Mouse (Mus musculus) right cerebral cortex, postnatal 25 days (tissue): Measurements from ENCODE around the gene Upk3a.
"Not testable (repeated sequence)": the region's sequence is repeated elsewhere in the genome, so short reads cannot be mapped to it uniquely, and the experiment has no call there.

Source experiments
- DNase-seq: peaks from one replicate; pipeline ENCODE4 v3.0.0; 2022

Gene Upk3a

DNA sequence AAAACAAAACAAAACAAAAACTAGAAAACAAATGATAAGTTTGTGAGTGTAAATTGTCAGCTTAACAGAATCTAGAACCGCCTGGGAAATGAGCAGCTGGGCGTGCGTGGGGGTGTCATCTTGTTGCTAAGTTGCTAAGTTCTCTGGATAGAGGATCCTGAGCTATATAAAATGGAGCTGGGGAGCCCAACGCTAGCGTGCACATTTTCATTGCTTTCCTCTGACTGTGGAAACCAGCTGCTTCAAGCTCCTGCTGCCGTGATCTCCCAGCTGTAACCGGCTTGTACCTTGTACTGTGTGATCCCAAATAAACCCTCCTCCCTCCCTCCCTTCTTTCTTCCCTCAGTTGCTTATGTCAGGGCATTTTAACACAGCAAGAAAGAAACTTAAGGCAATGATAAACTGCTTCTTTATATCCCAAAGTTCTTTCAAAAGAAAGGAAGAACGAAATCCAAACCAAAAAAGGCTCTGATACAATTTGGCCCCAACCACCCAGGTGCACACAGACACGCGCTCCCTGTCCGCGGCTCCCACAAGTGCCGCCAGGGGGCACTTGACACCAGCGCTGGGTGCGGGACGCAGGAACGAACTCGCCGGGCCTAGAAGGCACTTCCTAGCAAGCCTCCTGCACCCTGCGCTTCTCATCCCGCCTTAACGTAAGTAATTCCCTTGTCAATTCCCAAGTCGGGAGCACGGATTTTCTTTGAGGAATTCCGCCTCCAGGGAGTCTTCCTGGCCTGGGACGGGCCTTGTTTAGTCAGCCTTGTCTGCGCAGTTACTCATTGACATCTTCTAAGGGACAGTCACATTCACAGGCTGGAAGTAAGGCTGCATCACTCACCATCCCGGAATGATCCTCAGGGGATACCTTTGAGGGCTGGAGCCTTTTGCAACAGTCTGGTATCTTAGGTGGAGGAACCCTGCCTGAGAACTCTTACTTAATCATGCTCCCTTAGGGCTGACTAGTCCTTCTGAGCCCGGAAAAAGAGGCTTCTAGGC is 15.7 kb upstream of the Upk3a start:
- peak; percentile 71 for DNase-seq

DNA sequence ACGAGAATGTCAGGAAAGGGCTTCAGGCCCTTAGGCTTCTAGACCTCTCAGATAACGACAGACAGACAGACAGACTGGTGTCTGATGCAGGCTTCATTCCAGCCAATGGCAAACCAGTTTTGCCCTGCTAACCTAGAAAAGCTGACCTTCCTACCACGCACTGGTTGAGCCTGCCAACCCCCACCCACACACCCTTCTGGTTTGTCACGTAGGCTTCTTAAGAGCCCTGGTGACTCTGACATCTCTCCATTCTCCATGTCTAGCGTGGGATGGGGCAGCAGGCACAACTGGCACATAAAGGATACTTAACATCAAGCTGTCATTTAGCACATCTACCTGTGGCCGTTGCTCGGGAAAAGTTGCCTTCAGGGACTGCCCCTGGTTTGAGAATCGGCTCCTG is 7.3 kb upstream of the Upk3a start:
- no peak for DNase-seq

DNA sequence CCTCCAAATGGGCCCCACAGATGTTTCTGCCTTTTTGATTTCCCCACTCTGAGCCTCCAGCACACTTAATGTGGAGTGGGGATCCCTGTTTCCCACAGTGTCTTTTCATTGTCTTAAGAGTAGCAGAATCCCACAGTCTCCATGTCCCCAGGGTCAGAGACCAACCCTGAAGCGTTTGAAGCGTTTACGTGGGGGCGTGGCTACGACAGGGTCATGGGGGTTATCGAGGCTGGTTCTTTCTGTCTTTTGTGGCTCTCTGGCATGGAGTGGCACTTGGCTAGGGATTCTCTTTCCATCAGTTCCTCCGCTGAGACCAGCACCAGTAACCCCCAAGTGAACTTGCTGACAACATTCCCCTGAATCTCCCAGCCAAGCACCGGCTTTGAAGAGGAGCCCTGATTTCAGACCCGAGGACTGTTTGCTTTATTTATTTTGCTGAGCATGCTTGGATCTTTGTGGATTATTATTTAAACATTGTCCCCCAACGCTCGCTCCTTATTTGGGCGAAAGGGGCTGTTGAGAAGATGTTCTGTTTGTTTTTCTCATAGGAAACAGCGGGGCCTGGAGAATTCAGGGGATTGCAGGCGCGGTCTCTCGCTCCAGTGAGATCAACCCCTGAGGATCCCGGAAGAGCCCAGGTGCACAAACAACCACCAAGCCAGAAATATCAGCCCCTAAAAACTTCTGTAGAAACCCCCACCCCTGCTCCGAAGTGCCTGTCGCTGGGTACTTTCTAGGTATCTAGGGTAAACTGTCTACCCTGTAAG is 4.9 kb upstream of the Upk3a start:
- no peak for DNase-seq

DNA sequence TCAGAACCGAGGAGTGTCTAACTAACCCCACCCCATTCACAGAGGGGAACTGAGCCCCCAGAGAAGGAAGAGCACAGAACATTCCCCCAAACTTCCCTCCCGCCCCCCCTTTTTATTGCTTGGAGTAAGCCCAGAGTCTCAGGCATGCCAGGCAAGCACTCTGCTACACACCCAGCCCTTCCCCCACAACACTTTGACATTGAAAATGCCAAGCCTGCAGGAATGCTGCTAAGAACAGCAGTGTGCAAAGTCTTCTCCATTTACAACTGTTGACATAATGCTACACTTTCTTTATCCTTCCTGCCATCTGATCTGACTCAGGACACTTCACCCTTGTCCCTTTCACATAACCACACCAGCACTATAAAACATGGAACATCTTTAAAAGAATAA is 4.3 kb upstream of the Upk3a start:
- no peak for DNase-seq

DNA sequence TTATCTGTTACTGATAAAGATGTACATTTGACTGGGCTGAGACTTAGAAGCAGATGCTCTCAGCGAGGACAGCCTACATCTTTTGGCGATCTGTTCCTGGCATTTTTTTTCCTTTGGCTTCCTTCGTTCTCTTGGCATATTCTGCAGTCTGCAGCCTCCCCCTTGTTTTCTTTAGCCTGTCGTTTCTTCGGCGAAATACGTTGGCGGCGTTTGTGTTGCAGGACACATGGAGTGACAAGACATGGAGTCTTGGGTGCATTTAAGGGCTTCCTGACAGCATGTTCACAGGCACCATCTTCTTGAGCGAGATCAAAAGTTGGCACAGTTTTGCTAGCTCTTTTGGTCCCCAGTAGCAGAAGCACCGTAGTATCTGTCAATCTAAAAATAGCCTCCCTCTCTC is 1.2 kb upstream of the Upk3a start:
- peak; percentile 60 for DNase-seq

DNA sequence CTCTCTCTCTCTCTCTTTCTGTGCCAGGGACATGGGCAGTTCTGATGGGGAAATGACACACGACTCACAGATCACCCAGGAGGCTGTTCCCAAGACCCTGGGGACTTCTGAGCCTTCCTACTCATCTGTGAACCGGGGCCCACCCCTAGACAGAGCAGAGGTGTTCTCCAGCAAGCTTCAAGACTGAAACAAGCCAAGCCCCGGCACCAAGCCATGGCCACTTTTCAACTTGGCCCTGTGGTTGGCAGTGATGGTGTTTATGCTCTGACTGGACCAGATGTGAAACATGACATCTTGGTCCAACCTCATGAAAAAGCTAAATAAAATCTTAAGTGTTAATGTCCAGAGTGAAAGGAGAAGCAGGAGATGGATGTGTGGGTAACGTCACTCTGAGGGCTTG is 5.3 kb downstream of the Upk3a start:
- no peak for DNase-seq

DNA sequence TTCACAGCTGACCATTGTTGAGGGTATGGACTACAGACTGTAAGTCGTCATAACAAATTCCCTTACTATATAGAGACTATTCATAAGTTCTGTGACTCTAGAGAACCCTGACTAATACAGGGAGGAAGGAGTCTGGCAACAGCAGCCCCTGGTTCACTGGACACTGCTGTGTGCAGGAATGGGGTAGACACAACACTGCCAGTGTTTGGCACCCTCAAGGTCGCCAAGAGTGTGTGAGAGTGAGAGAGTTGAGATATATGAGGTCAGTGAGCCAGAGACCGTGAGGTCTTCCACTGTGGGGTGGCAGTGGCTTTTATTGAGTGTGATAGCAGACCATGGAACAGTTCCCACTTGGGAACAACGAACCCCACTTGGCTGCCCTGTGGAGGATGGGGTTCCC is 9.3 kb downstream of the Upk3a start:
- no peak for DNase-seq

DNA sequence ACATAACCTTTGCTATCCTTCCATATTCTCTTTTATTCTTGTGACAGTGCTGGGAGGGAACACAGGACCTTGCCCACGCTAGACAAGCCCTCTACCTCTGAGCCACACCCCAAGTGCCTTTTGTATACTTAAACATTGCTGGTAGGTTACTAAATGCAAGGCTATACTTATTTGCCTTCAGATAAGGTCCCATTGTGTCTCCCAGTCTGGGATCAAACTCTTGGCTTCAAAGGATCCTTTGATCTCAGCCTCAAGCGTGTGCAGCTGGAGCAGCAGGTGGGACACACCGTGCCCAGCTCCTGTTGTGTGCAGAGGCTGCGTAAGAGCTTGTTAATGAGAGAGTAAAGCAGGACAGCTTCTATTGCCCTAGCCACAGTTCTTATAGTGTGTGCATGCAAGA is 10.8 kb downstream of the Upk3a start:
- DNase-seq: no peak

DNA sequence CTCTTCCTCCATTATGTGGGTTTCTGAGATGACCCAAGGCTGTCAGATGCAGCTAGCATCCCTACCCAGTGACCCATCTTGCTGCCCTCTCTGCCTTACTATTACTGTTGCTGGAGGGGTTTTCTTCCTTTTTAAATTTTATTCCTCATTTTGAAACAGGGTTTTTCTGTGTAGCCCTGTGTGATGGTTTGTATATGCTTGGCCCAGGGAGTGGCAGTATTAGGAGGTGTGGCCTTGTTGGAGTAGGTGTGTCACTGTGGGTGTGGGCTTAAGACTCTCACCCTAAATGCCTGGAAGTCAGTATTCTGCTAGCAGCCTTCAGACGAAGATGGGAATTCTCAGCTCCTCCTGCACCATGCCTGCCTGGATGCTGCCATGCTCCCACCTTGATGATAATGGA is 11.7 kb downstream of the Upk3a start, which contains the start of gene Fam118a:
Gene Fam118a, plus strand, starts transcription at position 301 of the 400 bp plus-strand sequence.
- DNase-seq: not testable (repeated sequence)

DNA sequence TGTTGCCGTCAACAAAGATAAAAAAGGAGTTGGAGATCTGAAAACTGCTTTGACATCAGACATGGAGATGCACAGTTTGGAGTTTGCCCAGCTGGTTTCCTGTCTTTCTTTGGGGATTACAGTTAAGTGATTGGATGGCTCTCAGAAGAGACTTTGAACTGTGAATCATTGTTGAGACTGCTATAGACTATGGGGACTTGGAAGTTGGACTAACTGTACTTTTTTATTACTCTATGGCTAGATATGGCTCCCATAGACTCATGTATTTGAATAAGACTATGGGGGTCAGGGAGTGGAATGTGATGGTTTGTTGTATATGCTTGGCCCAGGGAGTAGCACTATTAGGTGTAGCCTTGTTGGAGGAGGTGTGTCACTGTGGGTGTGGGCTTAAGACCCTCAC is 13.7 kb downstream of the Upk3a start:
- DNase-seq: not testable (repeated sequence)

DNA sequence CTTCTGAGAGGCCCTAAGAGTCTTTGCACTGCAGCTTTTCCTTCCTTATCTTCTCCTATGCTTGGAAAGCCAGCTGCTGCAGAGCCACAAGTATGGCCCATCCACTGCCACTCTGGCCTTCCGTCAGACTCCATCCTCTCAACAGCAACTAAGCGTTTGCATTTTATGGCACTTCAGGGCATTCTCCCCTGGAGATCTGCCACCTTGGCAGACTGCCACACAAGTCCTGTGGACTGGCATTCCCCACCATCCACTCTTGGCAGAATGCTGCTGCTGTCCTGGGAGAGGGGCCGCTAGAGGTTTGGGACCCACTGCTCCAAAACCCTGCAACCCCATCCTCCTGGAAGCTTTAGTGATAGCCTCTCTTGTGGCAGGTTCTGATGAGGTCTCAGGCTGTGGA is 14.9 kb downstream of the Upk3a start:
- DNase-seq: no peak

DNA sequence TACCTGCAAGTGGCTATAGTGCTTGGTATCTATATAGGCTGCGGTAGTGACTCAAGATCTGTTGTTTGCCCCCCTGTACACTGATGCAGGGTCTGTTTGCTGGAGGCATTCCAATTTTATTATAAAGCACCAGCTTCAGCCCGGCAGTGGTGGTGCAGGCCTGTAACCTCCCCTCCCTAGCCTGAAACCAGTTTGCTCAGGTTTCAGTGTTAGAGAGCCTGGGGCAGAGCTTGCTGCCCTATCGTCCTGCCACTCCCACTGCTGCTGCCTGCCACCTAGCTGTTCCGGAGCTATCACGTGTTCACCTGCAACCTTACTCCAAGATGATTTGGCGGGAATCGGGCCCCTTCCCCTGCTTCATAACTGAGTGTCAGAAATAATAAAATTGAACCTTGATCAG is 17.0 kb downstream of the Upk3a start:
- DNase-seq: not testable (repeated sequence)

DNA sequence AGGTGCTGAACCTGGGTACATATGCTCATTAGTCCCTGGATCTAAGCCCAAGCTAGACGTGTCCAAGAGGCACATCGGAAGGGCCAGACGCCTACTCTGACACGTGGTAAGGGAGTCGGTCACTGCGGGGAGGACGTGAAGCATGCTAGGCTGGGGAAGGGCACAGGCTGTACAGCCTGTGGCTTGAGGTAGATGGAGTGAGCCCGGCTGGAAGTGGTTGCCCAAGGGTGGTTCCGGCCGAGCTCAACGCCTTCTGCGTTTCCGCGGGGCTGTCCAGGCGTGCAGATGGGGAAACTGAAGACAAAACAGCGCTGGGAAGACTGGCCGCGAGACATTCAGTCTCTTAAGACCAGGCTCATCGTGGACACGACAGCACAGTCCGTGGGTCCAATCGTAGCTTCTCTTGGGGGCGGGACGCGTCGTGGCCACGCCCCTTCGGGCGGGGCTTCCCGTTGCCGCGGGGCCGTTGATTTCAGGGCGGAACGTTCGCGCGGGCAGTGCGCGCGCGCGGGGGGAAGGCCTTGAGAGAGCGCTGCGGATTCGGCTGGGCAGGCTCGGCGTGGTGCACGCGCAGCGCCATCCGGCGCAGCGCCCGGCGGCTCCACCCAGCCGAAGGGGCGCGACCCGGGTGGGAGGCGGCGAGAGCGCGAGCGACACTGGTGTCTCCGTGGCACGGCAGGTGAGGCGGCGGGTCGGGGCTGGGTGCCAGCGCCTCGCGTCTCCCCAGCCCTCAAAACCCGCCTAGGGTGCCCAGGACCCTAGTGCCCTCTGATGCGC is 19.8 kb downstream of the Upk3a start:
- DNase-seq: peak; percentile 98

DNA sequence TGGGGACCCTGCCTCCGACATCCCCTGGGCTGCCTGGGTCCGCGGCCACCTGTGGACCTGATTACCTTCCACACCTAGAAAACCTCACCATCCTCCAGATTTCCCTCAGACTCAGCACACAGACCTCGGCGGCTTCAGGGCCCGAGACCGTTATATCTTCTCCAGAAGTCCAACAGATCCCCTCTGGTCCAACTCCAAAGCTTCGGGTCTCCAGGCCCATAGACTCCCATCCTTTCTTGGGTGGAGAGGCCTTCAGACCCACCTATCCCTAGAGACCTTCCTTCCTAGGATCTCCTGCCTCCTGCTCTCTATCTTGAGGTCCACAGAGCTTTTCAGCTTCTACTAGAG is 20.4 kb downstream of the Upk3a start:
- DNase-seq: no peak

DNA sequence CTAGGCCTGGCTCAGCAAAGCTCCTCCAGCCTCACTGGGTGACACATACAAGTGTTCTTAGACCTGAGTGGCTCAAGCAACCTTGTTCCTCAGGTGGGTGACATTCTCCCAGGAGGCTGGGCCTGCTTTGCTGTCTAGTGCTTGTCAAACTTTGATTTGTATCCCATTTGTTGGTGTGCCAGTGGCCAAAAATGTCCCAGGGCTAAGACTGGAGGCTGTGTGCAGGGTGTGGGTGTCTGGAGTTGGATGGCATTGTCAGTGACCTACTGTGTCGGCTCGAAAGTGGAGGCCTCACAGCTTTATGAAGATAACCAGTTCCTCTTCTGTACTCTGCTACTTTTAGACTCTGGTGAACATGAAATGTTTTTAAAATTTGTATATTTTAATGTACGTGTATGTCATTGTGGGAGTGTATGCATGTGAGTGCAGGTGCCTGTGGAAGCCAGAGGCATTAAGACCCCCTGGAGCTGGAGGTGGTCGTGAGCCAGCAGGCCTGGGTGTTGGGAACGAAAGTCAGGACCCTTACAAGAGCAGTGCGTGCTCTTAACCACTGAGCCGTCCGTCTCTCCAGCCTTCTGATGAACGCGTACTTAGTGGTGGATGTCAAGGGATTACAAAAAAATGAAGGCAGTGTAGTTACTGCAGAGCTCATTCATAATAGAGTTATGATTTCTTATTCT is 24.7 kb downstream of the Upk3a start:
- DNase-seq: no peak

DNA sequence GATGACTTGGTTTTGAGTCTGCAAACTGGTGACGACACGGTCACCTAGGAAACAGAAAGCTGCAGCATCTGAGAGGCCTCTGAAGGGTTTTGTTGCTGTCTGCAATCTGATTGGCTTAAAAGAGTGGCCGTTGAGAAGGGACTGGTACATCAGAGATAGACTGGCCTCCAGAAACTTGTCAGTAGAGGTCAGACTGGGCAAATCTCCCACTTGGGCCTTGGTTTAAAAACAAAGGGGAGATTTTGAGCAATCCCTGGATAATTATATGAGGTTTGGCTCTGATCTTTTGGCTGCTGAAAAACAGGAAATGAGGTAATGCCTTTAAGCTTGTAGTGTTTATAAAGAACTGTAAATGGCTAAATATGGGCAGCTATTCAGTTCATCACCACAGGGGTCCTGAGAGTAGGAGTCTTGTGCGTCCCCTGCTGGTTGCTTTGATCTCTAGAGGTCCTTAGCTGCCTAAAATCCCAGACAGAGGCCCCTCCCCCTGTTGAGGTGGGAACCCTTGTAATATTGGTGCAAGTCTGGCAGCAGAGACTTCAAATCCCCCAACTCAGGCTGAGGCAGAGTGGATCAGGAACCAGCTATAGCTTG is 25.5 kb downstream of the Upk3a start:
- DNase-seq: peak; percentile 76

DNA sequence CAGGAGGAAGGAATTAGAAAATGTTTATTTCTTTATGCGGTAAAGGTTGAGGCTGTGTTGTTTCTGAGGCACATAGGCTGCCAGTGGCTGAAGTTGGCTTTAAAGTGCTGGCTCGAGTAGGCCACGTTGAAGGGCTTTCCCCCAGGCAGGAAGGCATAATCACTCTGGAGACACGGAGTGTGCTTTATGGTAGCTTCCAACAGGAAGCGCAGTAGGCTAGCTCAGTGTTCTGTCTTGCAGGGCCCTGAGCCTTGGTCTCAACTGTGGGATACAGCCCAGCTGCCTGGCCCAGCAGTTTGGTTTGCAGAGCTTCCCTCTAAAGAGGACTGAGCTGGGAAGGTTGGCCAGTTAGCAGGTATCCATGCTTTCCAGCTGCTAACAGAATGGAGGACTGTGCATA is 26.2 kb downstream of the Upk3a start:
- no peak for DNase-seq

DNA sequence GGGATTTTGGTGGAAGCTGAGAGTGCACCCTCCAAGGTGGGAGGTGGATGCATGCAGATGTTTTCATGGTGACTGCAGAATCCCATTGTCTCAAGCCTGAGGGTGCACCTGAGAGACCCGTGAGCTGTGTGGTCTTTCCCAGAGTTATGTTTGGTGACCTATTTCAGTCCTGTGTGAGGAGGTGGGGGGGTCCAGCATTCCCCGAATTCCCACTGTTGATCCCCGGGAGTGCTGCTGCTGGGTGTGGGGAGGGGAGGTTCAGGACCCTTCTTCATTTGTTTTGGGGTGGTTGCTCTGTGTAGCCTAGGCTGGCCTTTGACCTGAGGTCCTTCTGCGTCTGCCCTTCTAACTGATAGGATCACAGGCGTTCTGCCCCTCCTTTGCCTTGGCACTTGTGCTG is 26.8 kb downstream of the Upk3a start:
- DNase-seq: no peak

DNA sequence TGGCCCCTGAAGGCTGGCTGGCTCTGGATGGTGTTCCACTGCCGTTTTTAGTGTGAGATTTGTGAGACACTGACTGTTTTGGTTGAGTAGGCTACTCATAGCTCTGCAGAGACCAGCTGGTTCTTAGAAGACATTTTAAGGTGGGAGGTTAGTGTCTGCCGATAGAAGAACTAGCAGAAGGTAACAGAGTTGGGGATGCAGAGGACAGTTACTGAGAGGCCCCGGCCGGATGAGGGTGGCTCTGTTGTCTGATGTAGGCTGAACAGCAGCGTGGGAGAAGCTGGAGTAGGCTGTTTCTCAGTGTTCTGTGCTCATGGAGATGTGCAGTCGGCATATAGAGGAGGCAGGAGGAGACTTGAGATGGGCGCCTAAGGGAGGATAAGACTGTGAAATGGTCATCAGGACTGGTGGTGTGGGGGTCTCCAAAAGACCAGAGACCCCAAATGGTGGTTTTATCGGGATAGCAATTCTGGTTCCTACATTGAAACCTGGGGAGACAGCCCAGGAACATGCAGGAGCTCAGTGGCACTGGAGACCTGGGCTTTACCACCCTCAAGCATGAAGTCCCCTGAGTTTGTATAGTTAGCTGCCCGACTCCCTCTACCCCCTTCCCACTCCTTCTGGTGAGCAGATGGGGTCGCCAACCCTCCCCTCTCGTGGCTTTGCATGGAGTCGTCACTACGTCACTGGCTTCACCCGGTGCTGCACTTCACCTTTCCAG is 29.4 kb downstream of the Upk3a start:
- no peak for DNase-seq

DNA sequence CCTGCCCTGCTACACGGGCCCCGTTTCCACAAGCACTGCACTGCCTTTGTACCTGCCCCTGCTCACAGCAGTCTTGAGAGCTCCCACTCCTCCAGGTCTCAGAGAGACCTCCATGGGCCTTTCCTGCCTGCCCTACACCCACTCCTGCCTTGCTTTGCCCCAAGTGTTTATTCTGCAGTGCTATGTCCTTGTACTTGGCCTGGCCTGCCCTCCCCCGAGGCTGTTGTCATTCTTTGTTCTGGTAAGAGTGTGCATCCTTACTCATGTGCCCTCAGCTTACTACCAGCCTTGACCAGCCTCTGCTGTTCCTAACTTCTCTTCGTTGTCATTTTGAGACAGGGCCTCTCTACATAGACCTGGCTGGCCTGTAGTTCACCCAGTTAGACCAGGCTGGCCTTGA is 30.9 kb downstream of the Upk3a start:
- no peak for DNase-seq

DNA sequence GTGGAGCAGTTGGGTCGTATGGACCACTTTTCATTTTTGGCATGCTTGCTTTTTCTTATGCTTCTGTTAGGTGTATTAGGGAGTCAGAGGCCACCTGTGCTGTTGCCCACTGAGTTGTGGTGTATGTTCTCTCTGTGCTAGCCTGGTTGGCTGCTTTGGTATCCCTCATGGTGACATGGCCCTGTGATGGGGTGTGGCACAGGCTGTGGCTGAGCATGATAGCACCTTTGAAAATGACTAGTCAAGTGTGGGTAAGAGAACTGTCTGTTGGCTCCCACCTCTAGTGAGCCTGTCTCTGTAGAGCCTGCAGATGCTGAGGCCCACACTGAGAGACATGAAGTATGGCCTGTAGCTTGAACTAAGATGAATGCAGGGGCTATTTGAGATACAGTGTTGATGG is 32.8 kb downstream of the Upk3a start:
- DNase-seq: no peak

DNA sequence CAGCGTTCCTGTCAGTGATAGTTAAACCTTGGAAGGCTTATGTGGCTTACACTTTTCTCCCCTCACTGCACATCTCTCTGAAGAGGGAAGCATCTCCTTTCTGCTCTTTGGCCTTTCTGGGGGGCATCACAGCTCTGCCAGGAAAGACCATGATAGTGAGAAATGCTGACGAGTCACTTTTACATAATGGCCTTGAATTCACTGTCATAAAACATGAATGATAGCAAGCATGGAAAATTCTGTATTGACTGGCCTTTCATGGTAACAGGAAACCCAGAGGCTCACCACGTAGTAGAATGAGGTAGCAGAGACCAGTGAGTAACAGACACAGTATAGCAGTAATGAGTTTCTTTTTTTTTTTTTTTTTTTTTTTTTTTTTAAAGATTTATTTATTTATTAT is 37.2 kb downstream of the Upk3a start:
- DNase-seq: no peak
